Mouse (Mus musculus): Measurements from ENCODE around the gene Kit.

- no peak for TF ChIP-seq GATA1 (IDR thresholded peaks at IDR 0.05; ENCODE audit: low read length)
- TF ChIP-seq TAL1 (IDR thresholded peaks at IDR 0.05; ENCODE audit: low read length) = no peak
These were observed 30.0 kb upstream of the Kit start for GRCm38 (mm10) chr5:75544472-75545264.
